Mouse (Mus musculus): Measurements from ENCODE around the gene Serpina3i.
"Not testable (repeated sequence)": the region's sequence is repeated elsewhere in the genome, so short reads cannot be mapped to it uniquely, and the experiment has no call there.

The Serpina3i gene

DNA sequence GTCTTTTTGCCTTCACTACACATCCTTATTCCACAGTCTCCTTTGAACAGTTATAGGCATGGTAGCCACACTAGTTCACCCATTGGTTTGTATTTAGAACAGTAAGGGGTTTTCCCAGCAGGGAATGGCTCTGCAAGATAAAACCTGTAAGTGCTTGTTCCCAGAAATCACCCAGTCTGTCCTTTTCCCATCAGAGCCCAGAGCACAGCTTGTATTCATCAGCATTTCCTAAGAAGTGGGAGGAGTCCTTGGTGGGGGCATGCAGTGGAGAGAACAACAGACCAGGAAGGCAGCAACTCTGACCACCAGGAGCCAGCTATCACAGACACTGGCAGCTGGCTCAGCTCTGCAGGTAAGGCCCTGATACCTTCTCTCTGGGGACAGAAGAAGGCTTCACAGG lies at the start of gene Serpina3i:
Gene Serpina3i (plus strand): TSS at position 260 of the 400 bp plus-strand sequence.
- no peak for DNase-seq (ENCODE audit: low read depth, low spot score)

DNA sequence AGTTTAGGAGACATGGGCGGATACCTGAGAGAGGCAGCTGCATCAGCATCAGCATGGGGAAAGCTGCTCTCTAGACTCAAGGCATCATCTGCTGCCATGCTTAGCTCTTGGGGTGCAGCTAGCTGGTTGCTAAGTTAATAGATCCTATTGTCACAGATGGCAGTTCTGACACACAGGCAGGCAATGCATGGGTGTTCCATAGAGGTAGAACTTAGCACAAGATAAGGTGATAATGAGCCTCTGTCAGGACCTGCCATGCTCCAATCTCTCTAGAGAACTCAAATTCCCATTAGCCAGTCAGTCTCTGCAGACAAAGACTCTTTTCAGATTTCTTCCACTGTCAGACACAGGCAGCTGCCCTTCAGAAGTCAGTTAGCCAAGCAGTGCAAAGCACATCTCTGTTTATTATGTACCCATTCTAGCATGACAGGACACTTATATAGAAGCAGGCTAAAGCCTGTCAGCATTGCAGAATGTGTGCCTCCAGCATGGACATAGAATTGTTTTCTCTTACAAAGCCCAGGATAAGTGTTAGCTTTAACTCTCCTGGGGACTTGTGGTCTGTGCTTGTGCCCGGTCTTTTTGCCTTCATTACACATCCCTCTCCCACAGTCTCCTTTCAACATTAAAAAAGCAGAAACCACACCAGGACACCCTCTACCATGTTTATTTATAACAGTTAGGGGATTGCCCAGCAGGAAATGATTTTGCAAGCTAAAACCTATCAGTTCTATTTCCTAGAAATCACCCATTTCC lies 49.1 kb upstream of the Serpina3i start:
- no peak for DNase-seq (ENCODE audit: low read depth, low spot score)

DNA sequence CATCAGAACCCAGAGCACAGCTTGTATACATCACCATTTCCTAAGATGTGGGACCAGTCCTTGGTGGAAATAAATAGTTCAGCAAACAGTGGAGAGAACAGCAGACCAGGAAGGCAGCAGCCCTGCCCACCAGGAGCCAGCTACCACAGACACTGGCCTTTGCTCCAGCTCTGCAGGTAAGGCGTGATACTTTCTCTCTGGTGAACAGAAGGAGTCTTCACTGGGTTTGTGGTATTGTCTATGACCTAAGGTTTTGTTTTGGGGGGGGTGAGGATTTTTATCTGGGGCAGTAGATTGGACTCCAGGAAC lies 48.5 kb upstream of the Serpina3i start, which contains the start of gene Serpina3f:
Gene Serpina3f (plus strand): TSS at position 100 of the 309 bp plus-strand sequence.
- DNase-seq (ENCODE audit: low read depth, low spot score), result no peak

DNA sequence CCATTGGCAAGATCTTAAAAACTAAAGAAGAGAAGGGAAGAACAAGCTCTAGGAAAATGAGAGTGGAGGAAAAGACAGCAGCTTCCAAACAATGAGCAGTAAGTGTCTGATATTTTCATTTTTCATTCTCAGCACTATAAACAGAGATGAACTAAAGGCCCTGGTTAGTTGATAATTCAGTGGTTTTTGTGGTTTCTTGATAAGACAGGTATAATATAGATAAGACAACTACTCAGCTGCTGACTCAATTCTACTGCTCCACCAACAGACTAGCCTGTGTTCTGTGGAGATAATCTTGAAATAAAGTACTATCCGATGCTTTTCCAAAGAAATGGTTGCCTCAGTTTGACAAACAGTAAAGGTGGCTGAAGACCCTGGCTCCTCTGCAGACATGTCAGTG lies 47.7 kb upstream of the Serpina3i start:
- DNase-seq (ENCODE audit: low read depth, low spot score), result no peak

DNA sequence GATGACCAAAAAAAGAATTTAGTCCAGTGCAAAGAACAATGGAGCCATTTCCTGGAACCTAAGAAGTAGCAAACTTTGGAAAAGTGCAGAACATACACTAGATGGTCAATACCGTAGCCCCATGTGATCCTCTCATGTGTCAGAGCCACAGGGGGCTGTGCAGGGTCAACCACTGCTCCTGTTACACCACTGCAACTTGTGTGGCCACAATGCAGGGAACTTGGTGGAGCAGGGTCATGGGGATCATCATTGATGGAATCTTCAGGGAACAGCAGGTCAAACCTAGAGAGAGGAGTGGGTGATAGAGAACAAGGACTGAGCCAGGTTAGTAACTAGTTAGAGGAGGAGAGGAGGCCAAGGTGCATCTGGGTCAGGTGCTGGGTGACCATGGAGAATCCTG lies 41.3 kb upstream of the Serpina3i start:
- no peak for DNase-seq (ENCODE audit: low read depth, low spot score)

DNA sequence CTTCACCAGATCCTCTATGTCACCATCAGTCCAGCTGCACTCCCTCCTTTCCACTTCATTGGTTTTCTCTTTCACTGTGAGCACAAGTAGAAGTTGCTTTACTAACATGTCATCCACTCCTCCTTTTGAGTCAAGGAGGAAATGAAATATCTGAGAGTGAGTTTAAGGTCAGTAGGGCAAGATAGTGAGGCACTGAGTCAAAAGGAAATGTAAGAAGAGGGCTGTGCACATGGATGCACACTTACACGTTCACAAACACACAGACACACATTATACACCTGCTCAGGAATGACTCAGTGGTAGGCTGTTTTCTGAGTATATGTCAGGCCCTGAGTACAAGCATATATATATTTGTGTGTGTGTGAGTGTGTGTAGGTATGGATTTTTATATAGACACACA lies 39.2 kb upstream of the Serpina3i start:
- no peak for DNase-seq (ENCODE audit: low read depth, low spot score)

DNA sequence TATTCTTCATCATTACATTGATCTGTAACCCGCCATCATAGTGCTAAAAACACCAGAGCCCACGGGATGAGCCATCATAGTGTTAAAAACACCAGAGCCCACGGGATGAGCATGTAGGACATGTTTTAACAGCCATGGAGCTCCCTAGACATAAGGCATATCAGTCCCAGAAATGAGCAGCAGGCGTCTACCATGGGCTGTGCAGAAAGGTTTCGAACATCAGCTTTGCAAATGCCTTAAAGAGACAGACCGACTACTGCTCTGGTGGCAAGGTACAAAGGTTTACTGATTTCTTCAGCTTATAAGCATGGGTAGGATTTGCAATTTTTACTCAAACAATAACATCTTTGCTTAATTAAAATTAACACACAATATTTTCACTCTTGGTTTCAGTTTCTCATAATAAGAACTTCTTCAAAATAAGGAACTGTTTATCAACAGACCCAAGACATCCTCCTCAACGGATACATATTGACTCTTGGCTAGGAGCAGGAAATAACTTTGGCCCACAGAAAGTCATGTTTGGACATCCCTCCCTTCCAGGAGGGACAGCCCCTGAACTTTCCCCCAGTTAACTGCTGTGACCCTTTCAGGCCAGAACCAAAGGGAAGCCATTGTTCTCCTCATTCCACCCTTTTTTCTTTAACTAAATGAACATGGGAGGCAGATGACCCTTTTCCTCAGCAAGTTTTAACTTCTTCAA lies 38.2 kb upstream of the Serpina3i start:
- no peak for DNase-seq (ENCODE audit: low read depth, low spot score)

DNA sequence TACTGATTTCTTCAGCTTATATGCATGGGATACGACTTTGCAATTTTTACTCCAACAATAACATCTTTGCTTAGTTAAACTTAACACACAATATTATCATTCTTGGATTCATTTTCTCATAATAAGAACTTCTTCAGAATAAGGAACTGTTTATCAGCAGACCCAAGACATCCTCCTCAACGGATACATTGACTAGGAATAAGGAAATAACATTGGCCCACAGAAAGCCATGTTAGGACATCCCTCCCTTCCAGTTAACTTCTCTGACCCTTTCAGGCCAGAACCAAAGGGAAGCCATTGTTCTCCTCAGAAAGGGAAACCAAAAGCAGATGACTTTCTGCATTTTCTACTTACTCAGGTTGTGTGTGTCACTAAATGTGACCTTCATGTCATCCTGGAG lies 32.2 kb upstream of the Serpina3i start:
- DNase-seq (ENCODE audit: low read depth, low spot score), result no peak

DNA sequence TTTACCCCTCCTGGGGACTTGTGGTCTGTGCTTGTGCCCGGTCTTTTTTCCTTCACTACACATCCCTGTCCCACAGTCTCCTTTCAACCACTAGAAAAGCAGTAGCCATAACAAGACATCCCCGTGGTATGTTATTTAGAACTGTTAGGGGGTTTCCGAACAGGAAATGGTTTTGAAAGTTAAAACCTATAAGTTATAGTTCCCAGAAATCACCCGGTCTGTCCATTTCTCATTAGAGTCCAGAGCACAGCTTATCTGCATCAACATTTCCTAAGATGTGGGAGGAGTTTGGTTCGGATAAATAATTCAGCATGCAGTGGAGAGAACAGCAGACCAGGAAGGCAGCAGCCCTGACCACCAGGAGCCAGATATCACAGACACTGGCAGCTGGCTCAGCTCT lies 27.0 kb upstream of the Serpina3i start, which contains the start of gene Serpina3g:
Gene Serpina3g (plus strand): TSS at position 331 of the 400 bp plus-strand sequence.
- no peak for DNase-seq (ENCODE audit: low read depth, low spot score)

DNA sequence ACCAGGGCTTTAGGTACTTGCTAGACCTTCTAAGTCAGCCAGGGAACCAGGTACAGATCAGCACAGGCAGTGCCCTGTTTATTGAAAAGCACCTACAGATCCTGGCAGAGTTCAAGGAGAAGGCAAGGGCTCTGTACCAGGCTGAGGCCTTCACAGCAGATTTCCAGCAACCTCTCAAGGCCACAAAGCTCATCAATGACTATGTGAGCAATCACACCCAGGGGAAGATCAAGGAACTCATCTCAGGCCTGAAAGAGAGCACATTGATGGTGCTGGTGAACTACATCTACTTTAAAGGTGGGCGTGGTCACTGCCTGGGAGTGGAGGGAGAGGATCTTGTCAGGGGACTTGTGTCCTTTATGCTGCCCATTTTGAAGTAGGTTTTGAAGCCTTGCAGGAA lies 24.9 kb upstream of the Serpina3i start:
- DNase-seq (ENCODE audit: low read depth, low spot score), result not testable (repeated sequence)

DNA sequence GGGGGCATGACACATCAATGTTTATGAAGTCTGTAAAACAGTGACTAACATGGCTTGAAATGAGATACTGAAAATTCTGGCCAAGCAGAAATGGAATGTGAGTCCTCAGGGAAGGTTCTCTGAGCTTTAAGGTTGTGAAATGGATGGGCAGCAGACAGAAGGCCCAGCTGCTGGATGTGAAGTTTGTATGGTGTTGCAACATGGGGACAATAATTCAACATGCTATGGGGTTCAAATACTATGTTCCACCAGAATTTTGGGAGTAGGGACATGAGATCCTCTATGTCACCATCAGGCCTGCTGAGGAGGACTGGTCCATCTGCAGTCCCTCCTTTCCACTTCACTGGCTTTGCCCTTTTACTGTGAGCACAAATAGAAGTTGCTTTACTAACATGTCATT lies 19.6 kb upstream of the Serpina3i start:
- DNase-seq (ENCODE audit: low read depth, low spot score), result no peak

DNA sequence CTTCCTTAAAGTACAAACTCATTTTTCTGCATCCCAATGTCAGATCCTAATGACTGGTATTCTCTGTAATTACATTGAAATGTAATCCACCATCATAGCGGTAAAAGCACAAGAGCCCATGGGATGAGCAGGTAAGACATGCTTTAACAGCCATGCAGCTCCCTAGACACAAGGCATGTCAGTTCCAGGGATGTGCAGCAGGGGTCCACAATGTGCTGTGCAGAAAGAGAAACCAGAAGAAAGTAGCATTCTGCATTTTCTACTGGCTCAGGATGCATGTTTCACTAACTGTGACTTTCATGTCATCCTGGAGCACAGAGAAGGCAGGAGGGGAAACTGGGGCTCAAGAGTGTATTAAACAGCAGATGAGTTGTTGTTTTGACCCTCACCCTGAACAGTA lies 17.8 kb upstream of the Serpina3i start:
- DNase-seq (ENCODE audit: low read depth, low spot score), result no peak

DNA sequence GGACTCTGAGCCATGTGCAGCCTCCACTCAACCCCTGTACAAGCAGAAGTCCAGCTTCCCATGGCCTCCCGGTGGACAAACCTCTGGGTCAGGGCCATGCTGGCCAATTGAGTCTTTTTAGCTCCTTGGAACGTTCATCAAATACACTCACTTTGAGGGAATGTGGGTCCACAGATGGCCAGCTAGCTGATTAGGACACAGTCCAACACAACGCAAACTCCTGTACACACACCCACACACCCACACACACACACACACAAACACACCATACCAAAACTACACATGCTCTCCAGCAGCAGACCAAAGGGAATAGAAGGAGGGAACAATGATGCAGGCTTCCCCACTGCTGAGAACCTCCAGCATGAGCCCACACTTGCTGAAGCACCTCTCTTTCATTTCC lies 17.3 kb upstream of the Serpina3i start:
- no peak for DNase-seq (ENCODE audit: low read depth, low spot score)

DNA sequence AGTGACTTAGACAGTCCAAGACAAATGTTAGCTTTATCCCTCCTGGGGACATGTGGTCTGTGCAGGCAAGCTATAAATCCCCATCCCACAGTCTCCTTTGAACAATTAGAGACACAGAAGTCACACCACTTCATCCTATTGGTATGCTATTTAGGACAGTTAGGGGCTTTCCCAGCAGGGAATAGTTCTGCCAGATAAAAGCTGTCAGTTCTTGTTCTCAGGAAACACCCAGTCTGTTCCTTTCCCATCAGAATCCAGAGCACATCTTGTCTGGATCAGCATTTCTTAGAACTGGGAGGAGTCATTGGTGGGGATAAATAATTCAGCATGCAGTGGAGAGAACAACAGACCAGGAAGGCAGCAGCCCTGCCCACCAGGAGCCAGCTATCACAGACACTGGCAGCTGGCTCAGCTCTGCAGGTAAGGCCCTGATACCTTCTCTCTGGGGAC lies 15.3 kb upstream of the Serpina3i start:
- no peak for DNase-seq (ENCODE audit: low read depth, low spot score)

DNA sequence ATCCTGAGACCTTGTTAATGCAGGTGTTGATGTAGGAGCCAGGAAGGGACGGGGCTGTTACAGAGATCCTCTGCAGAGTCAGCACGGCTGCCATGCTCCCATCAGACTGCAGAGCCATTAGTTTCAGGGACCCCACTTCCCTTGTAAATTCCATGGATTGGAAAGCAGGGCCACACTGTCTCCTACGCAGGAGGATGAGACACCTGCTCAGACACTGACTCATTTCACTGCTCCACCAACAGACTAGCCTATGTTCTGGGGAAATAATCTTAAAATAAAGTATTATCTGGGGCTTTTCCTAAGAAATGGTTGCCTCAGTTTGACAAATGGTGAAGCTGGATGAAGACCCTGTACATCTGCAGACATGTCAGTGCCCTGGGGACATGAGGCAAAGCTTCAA lies 14.7 kb upstream of the Serpina3i start:
- no peak for DNase-seq (ENCODE audit: low read depth, low spot score)

DNA sequence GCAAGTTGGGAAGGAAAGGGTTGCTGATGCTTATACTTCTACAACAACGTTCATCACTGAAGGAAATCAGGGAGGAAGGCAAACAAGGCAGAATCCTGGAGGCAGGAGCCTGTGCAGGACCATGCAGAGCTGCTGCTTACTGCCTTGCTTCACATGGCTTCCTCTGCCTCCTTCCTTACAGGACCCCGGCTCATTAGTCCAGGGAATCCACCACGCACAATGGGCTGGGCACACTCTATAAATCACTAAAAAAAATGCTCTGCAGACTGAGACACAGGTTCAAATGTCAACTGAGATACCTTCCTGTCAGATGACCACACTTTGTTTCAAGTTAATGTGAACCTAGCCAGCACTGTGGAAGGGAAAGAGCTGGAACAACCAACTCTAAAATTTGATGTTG lies 1.9 kb upstream of the Serpina3i start:
- DNase-seq (ENCODE audit: low read depth, low spot score), result no peak

DNA sequence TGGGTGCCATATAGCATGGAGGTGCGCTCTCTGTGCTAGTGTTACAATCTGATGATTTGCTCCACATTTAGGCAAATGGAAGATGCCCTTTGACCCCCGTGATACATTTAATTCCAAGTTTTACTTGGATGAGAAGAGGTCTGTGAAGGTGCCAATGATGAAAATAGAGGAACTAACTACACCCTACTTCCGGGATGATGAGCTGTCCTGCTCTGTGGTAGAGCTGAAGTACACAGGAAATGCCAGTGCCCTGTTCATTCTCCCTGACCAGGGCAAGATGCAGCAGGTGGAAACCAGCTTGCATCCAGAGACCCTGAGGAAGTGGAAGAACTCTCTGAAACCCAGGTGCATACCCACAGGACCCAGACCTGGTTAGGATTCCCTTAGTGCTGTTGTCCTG lies 3.5 kb downstream of the Serpina3i start:
- DNase-seq (ENCODE audit: low read depth, low spot score), result no peak

DNA sequence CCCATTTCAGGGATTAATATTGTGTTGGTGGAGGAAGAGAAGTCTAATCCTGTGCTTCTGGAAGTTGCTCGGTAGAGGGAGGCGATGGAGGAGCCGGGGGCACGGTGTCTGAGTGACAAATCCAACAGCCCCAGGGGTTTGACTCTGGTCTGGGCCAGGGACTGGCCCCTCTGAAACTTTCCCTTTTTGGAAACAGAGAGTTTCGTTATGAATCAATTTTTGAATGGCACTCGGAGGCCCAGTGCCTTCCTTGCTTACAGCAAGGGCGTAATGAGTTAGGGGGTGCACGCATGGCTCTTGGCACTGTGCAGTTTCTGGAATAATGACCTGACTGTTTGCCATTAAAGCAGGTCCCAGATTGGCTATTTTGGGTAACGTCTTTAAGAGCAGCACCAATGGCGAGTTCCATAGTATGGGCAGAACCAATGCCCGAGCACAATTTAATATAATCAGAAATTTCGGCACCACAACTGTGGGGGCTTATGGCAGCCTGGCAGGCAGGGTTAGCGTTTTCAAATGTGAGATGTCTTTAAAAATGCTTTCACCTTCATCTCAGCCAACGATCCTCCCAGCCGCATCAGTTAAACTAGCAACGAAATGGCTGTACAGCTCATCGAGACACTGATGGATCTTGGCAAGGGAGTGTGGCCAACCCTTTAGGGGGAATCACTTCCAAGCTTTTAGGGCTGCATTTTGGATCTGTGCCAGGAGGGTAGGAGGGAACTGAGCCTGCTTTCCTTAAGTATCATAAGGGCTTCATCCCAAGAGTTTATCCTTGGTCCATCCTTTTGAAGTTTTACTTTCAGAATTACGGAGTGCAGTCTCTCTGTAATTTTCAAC lies 15.5 kb downstream of the Serpina3i start:
- no peak for DNase-seq (ENCODE audit: low read depth, low spot score)

DNA sequence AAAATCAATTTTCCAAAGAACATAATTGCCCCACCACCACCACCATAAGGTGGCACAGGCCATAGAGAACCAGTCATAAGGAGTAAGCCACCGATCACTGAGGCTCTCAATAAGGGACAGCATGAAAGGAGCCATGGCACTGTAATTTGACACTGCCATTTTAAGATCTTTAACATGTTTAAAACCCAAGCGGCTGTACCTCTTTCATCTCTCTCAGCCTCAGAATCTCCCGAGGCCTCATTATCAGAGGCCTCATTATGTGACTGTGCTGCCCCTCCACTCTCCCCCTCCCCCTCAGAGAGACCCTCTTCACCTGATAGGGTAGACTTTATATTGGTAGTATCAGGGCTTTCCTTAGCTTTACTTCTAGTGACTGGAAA lies 16.1 kb downstream of the Serpina3i start:
- DNase-seq (ENCODE audit: low read depth, low spot score), result no peak

DNA sequence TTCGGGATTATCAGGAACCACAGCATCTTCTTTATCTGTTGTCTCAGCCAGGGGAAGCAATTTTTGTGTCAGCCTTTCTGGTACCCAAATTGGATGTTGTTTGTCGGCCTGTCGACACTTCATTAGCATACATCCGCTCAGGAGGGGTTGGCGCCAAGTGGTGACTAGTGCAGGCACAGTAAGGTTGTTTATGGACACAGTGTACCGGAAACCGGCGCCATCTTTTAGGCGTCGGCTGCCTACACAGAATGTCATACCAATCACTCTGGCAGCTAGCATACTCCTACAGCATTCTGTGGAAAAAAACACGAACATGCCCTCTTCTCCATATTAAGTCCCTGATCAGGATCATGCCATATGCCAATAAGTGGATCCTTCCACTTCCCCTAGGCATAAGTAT lies 20.5 kb downstream of the Serpina3i start:
- no peak for DNase-seq (ENCODE audit: low read depth, low spot score)

DNA sequence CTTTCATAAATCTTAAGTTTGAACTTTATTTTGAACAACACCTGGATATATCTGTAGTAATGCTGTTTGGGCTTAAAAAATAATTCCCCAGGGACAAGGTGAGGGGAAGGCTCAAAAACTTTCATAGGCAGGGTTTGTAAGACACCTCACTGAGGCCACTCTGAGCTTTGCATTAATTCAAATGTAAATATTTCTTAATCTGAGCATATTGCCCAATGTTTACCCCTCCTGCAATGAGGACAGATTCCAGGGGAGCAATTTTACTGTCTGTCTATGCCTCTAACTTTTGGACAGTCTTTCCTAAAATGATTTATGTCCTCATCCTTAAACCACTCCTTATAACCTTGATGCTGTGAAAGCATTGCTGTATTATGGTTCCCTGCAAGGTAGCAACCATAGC lies 25.4 kb downstream of the Serpina3i start:
- DNase-seq (ENCODE audit: low read depth, low spot score), result no peak

DNA sequence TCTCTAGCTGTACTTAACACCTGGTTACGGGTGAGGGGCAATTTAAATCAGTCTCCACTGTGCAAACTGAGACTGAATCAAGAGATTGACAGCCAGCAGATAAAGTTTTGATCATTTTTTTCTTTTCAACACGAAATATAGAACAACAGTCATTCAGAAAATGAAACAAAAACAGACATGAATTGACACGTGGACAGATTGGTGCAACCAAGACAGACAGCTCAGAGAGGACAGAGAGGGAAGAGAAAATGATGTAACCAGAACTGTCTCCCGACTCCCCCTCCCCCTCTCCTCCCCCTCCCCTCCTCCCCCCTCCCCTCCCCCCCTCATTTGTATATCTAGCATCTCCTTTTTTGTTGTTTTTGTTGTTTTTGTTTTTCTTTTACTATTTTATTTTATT lies 26.9 kb downstream of the Serpina3i start:
- no peak for DNase-seq (ENCODE audit: low read depth, low spot score)
